Mouse (Mus musculus): ENCODE measurements around the gene Gm21970.

GRCm38 (mm10) chr16:91459841-91460370 lies 68.4 kb downstream of the Gm21970 start:
- no peak for TF ChIP-seq CTCF (IDR thresholded peaks at IDR 0.05; ENCODE audit: control insufficient read depth, insufficient read depth, insufficient replicate concordance, low read depth, low read length)
- no peak for TF ChIP-seq POLR2A (IDR thresholded peaks at IDR 0.05; ENCODE audit: control insufficient read depth, low read depth, low read length)
